In genomic region chr12:15222497-15223170, GRCm38 (mm10) we compare ENCODE assay signal across 16 mouse cellular contexts.
DNase-seq lines count a peak whose midpoint lies in the region; ATAC-seq lines count a peak whose summit lies in the region.
"Had no signal": no experiment of that assay in that cellular context is flagged by ENCODE, and none has a peak within 500 bp of the region (broad histone marks: within the 10 kb centered on the region; RNA-seq: fewer than 3 reads in every experiment).

No protein-coding gene starts in this region.

- peak; percentile 29 to 35 for DNase-seq in cerebellum, postnatal 14 days
- DNase-seq in cerebellum, adult 9-10 months, result no peak
- DNase-seq in midbrain, embryonic 11.5 days (ENCODE audit: low spot score, missing footprints), result no peak
- DNase-seq in midbrain, embryonic 10.5 days (ENCODE audit: low spot score), result no peak
- no peak for DNase-seq in right cerebral cortex, postnatal 25 days
- DNase-seq: cerebellum, adult 11 months; gastrocnemius, postnatal 25 days; kidney, postnatal 25 days; layer of hippocampus, postnatal 36 days; liver, postnatal 0 days; right cerebral cortex, postnatal 4 days had no signal

- H3K4me3 ChIP-seq in midbrain, embryonic 11.5 days (ENCODE audit: low read depth, low read length), result no peak overlapping the region
- no peak overlapping the region for H3K4me3 ChIP-seq in midbrain, embryonic 10.5 days
- no peak overlapping the region for H3K4me3 ChIP-seq in hindbrain, embryonic 16.5 days (ENCODE audit: low read length)
- no peak overlapping the region for H3K4me3 ChIP-seq in stomach, embryonic 15.5 days (replicated peaks)
- H3K4me3 ChIP-seq: heart, embryonic 13.5 days; limb, embryonic 12.5 days had no signal

- no peak overlapping the region for H3K9ac ChIP-seq in midbrain, embryonic 11.5 days (ENCODE audit: low read length)
- no peak overlapping the region for H3K9ac ChIP-seq in hindbrain, embryonic 16.5 days (ENCODE audit: low read depth, low read length)
- no peak overlapping the region for H3K9ac ChIP-seq in stomach, embryonic 15.5 days
- H3K9ac ChIP-seq: heart, embryonic 13.5 days; limb, embryonic 12.5 days; liver, postnatal 0 days had no signal

- WGBS in midbrain, embryonic 11.5 days, result 88% methylated on average over 5 of the region's 5 CpGs
- WGBS in midbrain, embryonic 10.5 days, result 92% methylated on average over 5 of the region's 5 CpGs
- WGBS in hindbrain, embryonic 16.5 days, result 71% methylated on average over 5 of the region's 5 CpGs
- WGBS in stomach, embryonic 15.5 days, result 81% methylated on average over 5 of the region's 5 CpGs

- no peaks in the 10 kb centered on the region for H3K36me3 ChIP-seq in midbrain, embryonic 11.5 days (ENCODE audit: control insufficient read depth, insufficient read depth, low read length)
- no peaks in the 10 kb centered on the region for H3K36me3 ChIP-seq in midbrain, embryonic 10.5 days
- no peaks in the 10 kb centered on the region for H3K36me3 ChIP-seq in hindbrain, embryonic 16.5 days (ENCODE audit: control insufficient read depth, insufficient read depth, low read length)
- no peaks in the 10 kb centered on the region for H3K36me3 ChIP-seq in stomach, embryonic 15.5 days
- H3K36me3 ChIP-seq: heart, embryonic 13.5 days; limb, embryonic 12.5 days had no signal

- no peaks in the 10 kb centered on the region for H3K4me1 ChIP-seq in midbrain, embryonic 11.5 days (ENCODE audit: control insufficient read depth, insufficient read depth, low read length)
- H3K4me1 ChIP-seq in midbrain, embryonic 10.5 days, result peaks cover 4% of the 10 kb centered on the region; the same call in 1 of the 2 replicates
- no peaks in the 10 kb centered on the region for H3K4me1 ChIP-seq in hindbrain, embryonic 16.5 days (ENCODE audit: control insufficient read depth, insufficient read depth, low read depth, low read length)
- H3K4me1 ChIP-seq in stomach, embryonic 15.5 days, result no peaks in the 10 kb centered on the region
- H3K4me1 ChIP-seq: heart, embryonic 13.5 days; limb, embryonic 12.5 days had no signal

- H3K9me3 ChIP-seq in midbrain, embryonic 11.5 days (ENCODE audit: control insufficient read depth, low read length), result no peaks in the 10 kb centered on the region
- H3K9me3 ChIP-seq in midbrain, embryonic 10.5 days (replicated peaks), result no peaks in the 10 kb centered on the region
- no peaks in the 10 kb centered on the region for H3K9me3 ChIP-seq in hindbrain, embryonic 16.5 days (ENCODE audit: control insufficient read depth, low read length)
- no peaks in the 10 kb centered on the region for H3K9me3 ChIP-seq in stomach, embryonic 15.5 days
- H3K9me3 ChIP-seq: heart, embryonic 13.5 days; limb, embryonic 12.5 days had no signal

- no peak overlapping the region for H3K27ac ChIP-seq in midbrain, embryonic 11.5 days (ENCODE audit: low read depth, low read length)
- no peak overlapping the region for H3K27ac ChIP-seq in midbrain, embryonic 10.5 days (replicated peaks)
- H3K27ac ChIP-seq in hindbrain, embryonic 16.5 days (ENCODE audit: low read depth, low read length), result no peak overlapping the region
- H3K27ac ChIP-seq in stomach, embryonic 15.5 days, result no peak overlapping the region
- H3K27ac ChIP-seq: heart, embryonic 13.5 days; limb, embryonic 12.5 days had no signal

- no peak overlapping the region for H3K4me2 ChIP-seq in midbrain, embryonic 11.5 days
- no peak overlapping the region for H3K4me2 ChIP-seq in hindbrain, embryonic 16.5 days (ENCODE audit: low read length)
- H3K4me2 ChIP-seq in stomach, embryonic 15.5 days, result no peak overlapping the region
- H3K4me2 ChIP-seq: heart, embryonic 13.5 days; limb, embryonic 12.5 days had no signal

- no peaks in the 10 kb centered on the region for H3K27me3 ChIP-seq in midbrain, embryonic 11.5 days (ENCODE audit: control insufficient read depth, insufficient read depth, low read length)
- H3K27me3 ChIP-seq in midbrain, embryonic 10.5 days (ENCODE audit: low read depth, poor library complexity, severe bottlenecking), result no peaks in the 10 kb centered on the region
- H3K27me3 ChIP-seq in hindbrain, embryonic 16.5 days (replicated peaks; ENCODE audit: control insufficient read depth, insufficient read depth, low read length), result no peaks in the 10 kb centered on the region
- no peaks in the 10 kb centered on the region for H3K27me3 ChIP-seq in stomach, embryonic 15.5 days (replicated peaks)
- H3K27me3 ChIP-seq: heart, embryonic 13.5 days; limb, embryonic 12.5 days had no signal

- peak; percentile 62; the same call in 1 of the 2 replicates for ATAC-seq in midbrain, embryonic 11.5 days (ENCODE audit: low FRiP score)
- ATAC-seq in hindbrain, embryonic 16.5 days, result peak; percentile 72
- ATAC-seq in stomach, embryonic 15.5 days (ENCODE audit: insufficient read depth, low FRiP score, low read depth), result 0 out of 2 replicates have a peak, but pooled peaks have one; percentile 27
- no peak for ATAC-seq in granulocyte monocyte progenitor cell, adult 5-6 weeks (replicated peaks; ENCODE audit: poor library complexity, severe bottlenecking)
- ATAC-seq: liver, postnatal 0 days had no signal

Comparison
In these comparisons a context has a peak if more than half of its experiments do, and no peak if none do; other contexts are left out.
1. DNase-seq: peak in cerebellum, postnatal 14 days (2 of 2); none in cerebellum, adult 9-10 months (single experiment), midbrain, embryonic 11.5 days (single experiment), midbrain, embryonic 10.5 days (single experiment) and right cerebral cortex, postnatal 25 days (single experiment).